Mouse (Mus musculus) lung, adult 2 months (tissue): ENCODE results near the gene Tm9sf3.

Experiments
- CTCF ChIP-seq: fragments of 200-500 bp; IDR thresholded peaks from 2 replicates; pipeline ENCODE4 v1.5.1; 2011; ENCODE audit warnings: mild to moderate bottlenecking, low read length, control low read depth; ENCODE audit not compliant: insufficient read depth
- POLR2A ChIP-seq: fragments of 200-500 bp; IDR thresholded peaks from 2 replicates; pipeline ENCODE4 v1.6.1; 2011; ENCODE audit warnings: low read depth, mild to moderate bottlenecking, control low read depth, low read length, borderline replicate concordance; ENCODE audit errors: extremely low read depth

DNA sequence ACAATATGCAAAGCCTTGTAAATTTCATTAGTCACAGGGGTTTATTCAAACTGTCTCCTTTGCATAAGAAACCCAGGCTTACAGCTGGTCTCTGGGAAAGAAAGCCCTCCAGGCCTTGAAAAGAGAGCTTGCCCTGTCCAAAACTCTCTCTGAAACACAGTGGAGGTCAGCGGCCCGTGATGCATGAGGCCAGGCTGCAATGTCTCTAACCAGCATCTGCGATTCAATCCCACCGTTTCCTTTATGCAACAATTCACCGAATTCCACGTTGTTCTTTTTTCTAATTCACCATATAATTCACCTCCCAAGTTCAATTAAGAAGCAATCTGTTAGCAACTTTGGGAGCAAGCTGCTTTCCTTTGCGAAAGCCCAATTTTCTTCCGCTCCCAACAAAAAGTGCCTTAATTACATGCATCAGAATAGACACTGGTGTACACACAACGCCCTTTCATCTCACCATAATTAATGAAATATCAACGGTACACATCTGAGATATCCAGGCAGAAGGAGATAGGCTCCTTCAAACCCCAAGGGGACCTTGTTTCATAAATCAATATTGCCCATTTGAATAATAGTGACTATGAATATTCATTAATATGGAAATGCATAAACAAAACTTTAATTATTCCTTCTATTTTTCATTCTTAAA is 99.2 kb downstream of the Tm9sf3 start:
- TF ChIP-seq POLR2A (no peak), CTCF (no peak)
